28 mouse cellular contexts compared by ENCODE assay signal in genomic region chr4:126806692-126807427, GRCm38 (mm10). TPM values are rescaled to one million over a fixed set of nuclear protein-coding genes. Genes with fewer than 3 reads are reported as not detected.
A peak's percentile ranks its signal among the peaks of the same experiment; 100 is the strongest.
DNase-seq lines count a peak whose midpoint lies in the region; ATAC-seq and TF ChIP-seq lines count a peak whose summit lies in the region.
"Had no signal": no experiment of that assay in that cellular context is flagged by ENCODE, and none has a peak within 500 bp of the region (broad histone marks: within the 10 kb centered on the region; RNA-seq: fewer than 3 reads in every experiment).

No protein-coding gene starts in this region.

- peak; percentile 35; the same call in 1 of the 2 replicates for ATAC-seq in stomach, embryonic 16.5 days (ENCODE audit: insufficient read depth, low FRiP score)
- no peak for ATAC-seq in stomach, postnatal 0 days (ENCODE audit: low FRiP score, low TSS enrichment)
- peak; percentile 82 for ATAC-seq in liver, embryonic 11.5 days (replicated peaks; ENCODE audit: low FRiP score)
- peak; percentile 53; the same call in 1 of the 2 replicates for ATAC-seq in liver, embryonic 16.5 days (ENCODE audit: low read depth)
- no peak for ATAC-seq in forebrain, embryonic 15.5 days (replicated peaks)
- ATAC-seq: forebrain, embryonic 16.5 days; hindbrain, postnatal 0 days; intestine, embryonic 15.5 days; midbrain, embryonic 16.5 days had no signal

- DNase-seq in stomach, postnatal 0 days (ENCODE audit: low spot score) = no peak
- DNase-seq in liver, embryonic 11.5 days (ENCODE audit: low spot score) = no peak
- no peak for DNase-seq in lung, adult 18-20 months
- DNase-seq in thymus, postnatal 14 days = no peak
- DNase-seq: adrenal gland, adult 8-10 months; cerebellum, adult 11 months; cerebellum, adult 9-11 months; gastrocnemius, adult 2 months; heart, postnatal 10 days; kidney, adult 2 months; kidney, postnatal 36 days; lung, embryonic 14.5 days; lung, postnatal 14 days; right cerebral cortex, adult 18-20 months; thymus, postnatal 25 days had no signal

- no peak for TF ChIP-seq CTCF in stomach, postnatal 0 days (IDR thresholded peaks at IDR 0.05; ENCODE audit: low read depth)

- H3K27ac ChIP-seq in stomach, embryonic 16.5 days (ENCODE audit: low read length) = no peak overlapping the region
- H3K27ac ChIP-seq in stomach, postnatal 0 days (replicated peaks) = no peak overlapping the region
- H3K27ac ChIP-seq in liver, embryonic 11.5 days (ENCODE audit: low read depth, low read length) = no peak overlapping the region; the same call in 1 of the 2 replicates
- no peak overlapping the region for H3K27ac ChIP-seq in liver, embryonic 16.5 days (ENCODE audit: low read length)
- no peak overlapping the region for H3K27ac ChIP-seq in forebrain, embryonic 15.5 days (replicated peaks)
- H3K27ac ChIP-seq: embryonic facial prominence, embryonic 13.5 days; forebrain, embryonic 10.5 days; gastrocnemius, adult 2 months; hindbrain, postnatal 0 days; intestine, embryonic 15.5 days; layer of hippocampus, adult 2 months; limb, embryonic 13.5 days had no signal

- no peak overlapping the region for H3K4me2 ChIP-seq in stomach, embryonic 16.5 days (ENCODE audit: low read depth, low read length)
- H3K4me2 ChIP-seq in stomach, postnatal 0 days (replicated peaks; ENCODE audit: low read depth) = no peak overlapping the region
- peak overlapping the region; percentile 5; the same call in 1 of the 2 replicates for H3K4me2 ChIP-seq in liver, embryonic 11.5 days
- no peak overlapping the region for H3K4me2 ChIP-seq in liver, embryonic 16.5 days (ENCODE audit: low read depth, low read length)
- H3K4me2 ChIP-seq in forebrain, embryonic 15.5 days (replicated peaks) = no peak overlapping the region
- H3K4me2 ChIP-seq: embryonic facial prominence, embryonic 13.5 days; heart, embryonic 13.5 days; intestine, embryonic 15.5 days; limb, embryonic 13.5 days; lung, embryonic 14.5 days; midbrain, embryonic 11.5 days had no signal

- H3K9me3 ChIP-seq in stomach, embryonic 16.5 days (replicated peaks; ENCODE audit: control insufficient read depth, low read length) = no peaks in the 10 kb centered on the region
- no peaks in the 10 kb centered on the region for H3K9me3 ChIP-seq in stomach, postnatal 0 days (ENCODE audit: control insufficient read depth, low read length)
- H3K9me3 ChIP-seq in liver, embryonic 11.5 days (ENCODE audit: control insufficient read depth, low read length) = no peaks in the 10 kb centered on the region
- no peaks in the 10 kb centered on the region for H3K9me3 ChIP-seq in liver, embryonic 16.5 days (replicated peaks; ENCODE audit: control insufficient read depth, low read length)
- no peaks in the 10 kb centered on the region for H3K9me3 ChIP-seq in forebrain, embryonic 15.5 days
- H3K9me3 ChIP-seq: embryonic facial prominence, embryonic 13.5 days; forebrain, embryonic 10.5 days; heart, embryonic 13.5 days; intestine, embryonic 15.5 days; limb, embryonic 13.5 days had no signal

- no peaks in the 10 kb centered on the region; the same call in 1 of the 2 replicates for H3K4me1 ChIP-seq in stomach, embryonic 16.5 days (ENCODE audit: control insufficient read depth, insufficient read depth, low read length)
- no peaks in the 10 kb centered on the region for H3K4me1 ChIP-seq in stomach, postnatal 0 days (replicated peaks; ENCODE audit: control insufficient read depth, insufficient read depth)
- H3K4me1 ChIP-seq in liver, embryonic 11.5 days (replicated peaks; ENCODE audit: control insufficient read depth, insufficient read depth, low read length) = peaks cover 17% of the 10 kb centered on the region
- peaks cover 15% of the 10 kb centered on the region for H3K4me1 ChIP-seq in liver, embryonic 16.5 days (ENCODE audit: control insufficient read depth, low read depth, low read length)
- H3K4me1 ChIP-seq in forebrain, embryonic 15.5 days = peaks cover 17% of the 10 kb centered on the region

- H3K27me3 ChIP-seq in stomach, embryonic 16.5 days (ENCODE audit: control insufficient read depth, insufficient read depth, low read length) = no peaks in the 10 kb centered on the region
- H3K27me3 ChIP-seq in stomach, postnatal 0 days (ENCODE audit: control insufficient read depth, insufficient read depth, low read length) = no peaks in the 10 kb centered on the region
- no peaks in the 10 kb centered on the region for H3K27me3 ChIP-seq in liver, embryonic 11.5 days (replicated peaks; ENCODE audit: control insufficient read depth, insufficient read depth, low read length)
- H3K27me3 ChIP-seq in liver, embryonic 16.5 days (ENCODE audit: control insufficient read depth, insufficient read depth, low read depth, low read length) = no peaks in the 10 kb centered on the region
- H3K27me3 ChIP-seq in forebrain, embryonic 15.5 days = no peaks in the 10 kb centered on the region
- H3K27me3 ChIP-seq: embryonic facial prominence, embryonic 13.5 days; heart, embryonic 13.5 days; intestine, embryonic 15.5 days; limb, embryonic 13.5 days had no signal

- no peak overlapping the region for H3K4me3 ChIP-seq in stomach, embryonic 16.5 days (replicated peaks; ENCODE audit: low read length)
- no peak overlapping the region for H3K4me3 ChIP-seq in stomach, postnatal 0 days (ENCODE audit: low read depth, low read length)
- no peak overlapping the region for H3K4me3 ChIP-seq in liver, embryonic 11.5 days (ENCODE audit: low read depth, low read length)
- H3K4me3 ChIP-seq in liver, embryonic 16.5 days (ENCODE audit: low read depth, low read length) = no peak overlapping the region
- no peak overlapping the region for H3K4me3 ChIP-seq in forebrain, embryonic 15.5 days
- H3K4me3 ChIP-seq: embryonic facial prominence, embryonic 13.5 days; forebrain, embryonic 10.5 days; gastrocnemius, adult 2 months; heart, embryonic 13.5 days; intestine, embryonic 15.5 days; layer of hippocampus, adult 2 months; limb, embryonic 13.5 days had no signal

- TF ChIP-seq EP300 in stomach, postnatal 0 days (optimal IDR thresholded peaks at IDR 0.05) = no peak

- H3K9ac ChIP-seq in stomach, embryonic 16.5 days (ENCODE audit: low read length) = no peak overlapping the region
- no peak overlapping the region for H3K9ac ChIP-seq in stomach, postnatal 0 days (ENCODE audit: low read length)
- H3K9ac ChIP-seq in liver, embryonic 11.5 days (ENCODE audit: low read depth, low read length) = no peak overlapping the region
- H3K9ac ChIP-seq in liver, embryonic 16.5 days (ENCODE audit: low read depth, low read length) = no peak overlapping the region
- no peak overlapping the region for H3K9ac ChIP-seq in forebrain, embryonic 15.5 days (replicated peaks)
- H3K9ac ChIP-seq: embryonic facial prominence, embryonic 13.5 days; heart, embryonic 13.5 days; intestine, embryonic 15.5 days; limb, embryonic 13.5 days; lung, embryonic 14.5 days had no signal

- WGBS in stomach, embryonic 16.5 days = 74% methylated on average over 7 of the region's 7 CpGs
- 69% methylated on average over 7 of the region's 7 CpGs for WGBS in stomach, postnatal 0 days
- 57% methylated on average over 7 of the region's 7 CpGs for WGBS in liver, embryonic 11.5 days
- 28% methylated on average over 7 of the region's 7 CpGs for WGBS in liver, embryonic 16.5 days (ENCODE audit: insufficient replicate concordance)
- 95% methylated on average over 7 of the region's 7 CpGs for WGBS in forebrain, embryonic 15.5 days

- 0 out of 2 replicates have a peak, but pooled peaks cover 6% of the 10 kb centered on the region for H3K36me3 ChIP-seq in stomach, embryonic 16.5 days (ENCODE audit: control insufficient read depth, insufficient read depth, low read length)
- H3K36me3 ChIP-seq in stomach, postnatal 0 days (ENCODE audit: control insufficient read depth, insufficient read depth, low read length) = no peaks in the 10 kb centered on the region
- no peaks in the 10 kb centered on the region for H3K36me3 ChIP-seq in liver, embryonic 11.5 days (ENCODE audit: control insufficient read depth, insufficient read depth, low read length)
- H3K36me3 ChIP-seq in liver, embryonic 16.5 days (ENCODE audit: control insufficient read depth, insufficient read depth) = no peaks in the 10 kb centered on the region
- H3K36me3 ChIP-seq in forebrain, embryonic 15.5 days = no peaks in the 10 kb centered on the region
- H3K36me3 ChIP-seq: intestine, embryonic 15.5 days had no signal

RNA-seq across cellular contexts. Expression of gene AU040320, which starts 53.5 kb away (rescaled TPM):
- 24.1 and 27.8 TPM in 2 replicates for polyA plus RNA-seq in stomach, embryonic 16.5 days (2015; fragmentation: Nextera tagmentation; extraction: Ambion mirVana)
- polyA plus RNA-seq in stomach, postnatal 0 days (2015; fragmentation: Nextera tagmentation; extraction: Ambion mirVana) = 18.2 and 20.2 TPM in 2 replicates
- polyA plus RNA-seq in liver, embryonic 11.5 days (2014; fragmentation: Nextera tagmentation; extraction: Ambion mirVana) = 18.7 and 19.3 TPM in 2 replicates
- 6.9 and 8.5 TPM in 2 replicates for polyA plus RNA-seq in liver, embryonic 16.5 days (2015; fragmentation: Nextera tagmentation; extraction: Ambion mirVana)
- 32.2 and 35.4 TPM in 2 replicates for polyA plus RNA-seq in forebrain, embryonic 15.5 days (2015; fragmentation: Nextera tagmentation; extraction: Ambion mirVana)

RNA-seq across cellular contexts. Expression of gene Ncdn, which starts 53.6 kb away (rescaled TPM):
- 25.4 and 26.1 TPM in 2 replicates for polyA plus RNA-seq in stomach, embryonic 16.5 days (2015; fragmentation: Nextera tagmentation; extraction: Ambion mirVana)
- polyA plus RNA-seq in stomach, postnatal 0 days (2015; fragmentation: Nextera tagmentation; extraction: Ambion mirVana) = 13.4 and 14.5 TPM in 2 replicates
- 25.0 and 27.2 TPM in 2 replicates for polyA plus RNA-seq in liver, embryonic 11.5 days (2014; fragmentation: Nextera tagmentation; extraction: Ambion mirVana)
- polyA plus RNA-seq in liver, embryonic 16.5 days (2015; fragmentation: Nextera tagmentation; extraction: Ambion mirVana) = 6.1 and 6.7 TPM in 2 replicates
- 95.0 and 102 TPM in 2 replicates for polyA plus RNA-seq in forebrain, embryonic 15.5 days (2015; fragmentation: Nextera tagmentation; extraction: Ambion mirVana)

Comparison
In these comparisons a context has a peak if more than half of its experiments do, and no peak if none do; other contexts are left out.
1. ATAC-seq: peak in stomach, embryonic 16.5 days (single experiment), liver, embryonic 11.5 days (single experiment) and liver, embryonic 16.5 days (single experiment); none in stomach, postnatal 0 days (single experiment) and forebrain, embryonic 15.5 days (single experiment).